Mouse (Mus musculus): ENCODE data around the gene Derl3.
"Not testable (repeated sequence)": the region's sequence is repeated elsewhere in the genome, so short reads cannot be mapped to it uniquely, and the experiment has no call there.

- TF ChIP-seq GATA1 (IDR thresholded peaks at IDR 0.05; ENCODE audit: borderline replicate concordance, low read length); CTCF (IDR thresholded peaks at IDR 0.05; ENCODE audit: low read depth, low read length); GATA2 (IDR thresholded peaks at IDR 0.05; ENCODE audit: borderline replicate concordance, low read depth, low read length); POLR2AphosphoS5 (IDR thresholded peaks at IDR 0.05; ENCODE audit: insufficient replicate concordance, low read depth, low read length): not testable (repeated sequence)
Observed at GRCm38 (mm10) chr10:75887504-75887903, 5.7 kb upstream of the Derl3 start.
